Comparison of ENCODE assay signal across 7 mouse cellular contexts in the genomic region with DNA sequence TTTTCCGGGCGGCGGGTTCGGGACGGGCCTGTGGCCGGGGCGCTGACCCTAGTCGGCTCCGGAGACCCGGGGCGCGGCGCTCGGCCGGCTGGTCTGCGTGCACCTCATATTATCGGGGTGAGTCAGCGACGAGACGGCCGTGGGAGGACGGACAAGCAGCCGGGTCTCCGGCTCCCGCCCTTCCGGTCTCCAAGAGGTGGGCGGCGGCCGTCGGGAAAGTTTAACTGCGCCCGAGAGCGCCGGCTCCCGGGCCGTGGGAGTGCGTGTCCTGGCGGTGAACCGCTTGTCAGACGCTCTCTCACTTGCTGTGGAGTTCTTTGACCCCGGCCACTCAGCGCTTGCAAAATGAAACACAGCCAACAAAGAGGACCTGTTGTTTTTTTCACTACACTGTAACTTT. TPM values are rescaled to one million over a fixed set of nuclear protein-coding genes. Genes with fewer than 3 reads are reported as not detected.
DNase-seq lines count a peak whose midpoint lies in the region; ATAC-seq and TF ChIP-seq lines count a peak whose summit lies in the region.

No protein-coding gene starts in this region.

- peak overlapping the region; percentile 52 for H3K4me2 ChIP-seq in embryonic facial prominence, embryonic 11.5 days (ENCODE audit: low read depth, low read length)
- H3K4me2 ChIP-seq in heart, embryonic 16.5 days (ENCODE audit: low read depth, low read length): peak overlapping the region; percentile 76

- no peak for TF ChIP-seq CTCF in testis, adult 2 months (IDR thresholded peaks at IDR 0.05; ENCODE audit: control insufficient read depth, insufficient read depth, insufficient replicate concordance, low read depth, low read length)

- ATAC-seq in embryonic facial prominence, embryonic 11.5 days (replicated peaks; ENCODE audit: insufficient number of reproducible peaks, low FRiP score, low TSS enrichment, low read depth): peak; percentile 62
- peak; percentile 49 for ATAC-seq in heart, embryonic 16.5 days (replicated peaks; ENCODE audit: extremely low read depth, insufficient read depth, low FRiP score)
- peak; percentile 40 for ATAC-seq in megakaryocyte-erythroid progenitor cell, adult 5-6 weeks (replicated peaks; ENCODE audit: low FRiP score, low TSS enrichment, poor library complexity, severe bottlenecking)

- peak; percentile 65 for DNase-seq in 416B (ENCODE audit: low read depth)
- DNase-seq in ES-E14 (ENCODE audit: low read depth, low spot score): no peak
- DNase-seq in embryonic facial prominence, embryonic 11.5 days (ENCODE audit: low spot score): peak; percentile 58
- peak; percentile 45 for DNase-seq in large intestine, adult 2 months (ENCODE audit: low read depth, low spot score)

- H3K4me1 ChIP-seq in ES-E14 (ENCODE audit: control insufficient read depth in 2 of 2, insufficient read depth in 2 of 2, low read length in 2 of 2, poor library complexity in 1 of 2): peaks cover 4 to 6% of the 10 kb centered on the region in 2 experiments; a peak in 3 of 4 replicates
- peaks cover 3% of the 10 kb centered on the region; the same call in 1 of the 2 replicates for H3K4me1 ChIP-seq in embryonic facial prominence, embryonic 11.5 days (ENCODE audit: control insufficient read depth, insufficient read depth, low read length)
- peaks cover 14% of the 10 kb centered on the region for H3K4me1 ChIP-seq in heart, embryonic 16.5 days (ENCODE audit: control insufficient read depth, insufficient read depth, low read length)
- H3K4me1 ChIP-seq in testis, adult 2 months (ENCODE audit: control insufficient read depth, insufficient read depth, low read length): peaks cover 2% of the 10 kb centered on the region

- H3K9me3 ChIP-seq in ES-E14 (ENCODE audit: control insufficient read depth, insufficient read depth, low read depth, low read length): no peaks in the 10 kb centered on the region
- H3K9me3 ChIP-seq in embryonic facial prominence, embryonic 11.5 days (replicated peaks; ENCODE audit: control insufficient read depth, low read length): no peaks in the 10 kb centered on the region
- H3K9me3 ChIP-seq in heart, embryonic 16.5 days (replicated peaks; ENCODE audit: control insufficient read depth, low read length): no peaks in the 10 kb centered on the region

- H3K36me3 ChIP-seq in ES-E14 (ENCODE audit: control insufficient read depth, insufficient read depth, low read length, poor library complexity, severe bottlenecking): no peaks in the 10 kb centered on the region
- no peaks in the 10 kb centered on the region for H3K36me3 ChIP-seq in embryonic facial prominence, embryonic 11.5 days (replicated peaks; ENCODE audit: control insufficient read depth, insufficient read depth, low read depth, low read length)
- H3K36me3 ChIP-seq in heart, embryonic 16.5 days (ENCODE audit: control insufficient read depth, insufficient read depth): peaks cover 6% of the 10 kb centered on the region; the same call in 1 of the 2 replicates
- H3K36me3 ChIP-seq in testis, adult 2 months (ENCODE audit: control insufficient read depth, insufficient read depth, low read length): no peaks in the 10 kb centered on the region

- H3K27ac ChIP-seq in ES-E14 (ENCODE audit: insufficient read depth, low read depth, low read length, poor library complexity, severe bottlenecking): no peak overlapping the region
- H3K27ac ChIP-seq in embryonic facial prominence, embryonic 11.5 days (replicated peaks; ENCODE audit: low read depth, low read length): peak overlapping the region; percentile 59; the same call in 1 of the 2 replicates
- peak overlapping the region; percentile 90 for H3K27ac ChIP-seq in heart, embryonic 16.5 days (ENCODE audit: low read length)
- H3K27ac ChIP-seq in testis, adult 2 months (ENCODE audit: control insufficient read depth, insufficient read depth, low read depth, low read length): peak overlapping the region; percentile 93

- peak overlapping the region; percentile 86 to 94 for H3K4me3 ChIP-seq in ES-E14 (ENCODE audit: insufficient read depth in 1 of 2, low read depth in 1 of 2, low read length in 2 of 2, poor library complexity in 1 of 2, severe bottlenecking in 1 of 2)
- H3K4me3 ChIP-seq in embryonic facial prominence, embryonic 11.5 days (ENCODE audit: low read depth, low read length): peak overlapping the region; percentile 92
- peak overlapping the region; percentile 85 for H3K4me3 ChIP-seq in heart, embryonic 16.5 days (ENCODE audit: low read length)
- peak overlapping the region; percentile 99 for H3K4me3 ChIP-seq in testis, adult 2 months (ENCODE audit: control insufficient read depth, low read depth, low read length)

- in situ Hi-C loops in ES-E14 (cut with MboI; ENCODE audit: low sequenced_read_pairs in 2 of 2, unreplicated experiment in 2 of 2): no loop called here

- H3K27me3 ChIP-seq in embryonic facial prominence, embryonic 11.5 days (ENCODE audit: control insufficient read depth, insufficient read depth, low read length): no peaks in the 10 kb centered on the region
- H3K27me3 ChIP-seq in heart, embryonic 16.5 days (ENCODE audit: control insufficient read depth, insufficient read depth, low read length): no peaks in the 10 kb centered on the region
- H3K27me3 ChIP-seq in testis, adult 2 months (ENCODE audit: control insufficient read depth, insufficient read depth, low read length): no peaks in the 10 kb centered on the region

- TF ChIP-seq POLR2A in testis, adult 2 months (IDR thresholded peaks at IDR 0.05; ENCODE audit: control insufficient read depth, low read depth, low read length): no peak

- H3K9ac ChIP-seq in ES-E14 (ENCODE audit: insufficient read depth, low read depth, low read length, poor library complexity, severe bottlenecking): peak overlapping the region; percentile 89
- peak overlapping the region; percentile 68 for H3K9ac ChIP-seq in embryonic facial prominence, embryonic 11.5 days (replicated peaks; ENCODE audit: low read length)
- H3K9ac ChIP-seq in heart, embryonic 16.5 days (ENCODE audit: low read length): peak overlapping the region; percentile 71

- WGBS in embryonic facial prominence, embryonic 11.5 days: under 1% methylated on average over 38 of the region's 42 CpGs
- under 1% methylated on average over 42 of the region's 42 CpGs for WGBS in heart, embryonic 16.5 days
- WGBS in large intestine, adult 2 months: under 1% methylated on average over 42 of the region's 42 CpGs

TF ChIP-seq in ES-E14, 5 proteins besides CTCF, POLR2A, EP300 and RAD21:
- TF ChIP-seq ZC3H11A (IDR thresholded peaks at IDR 0.05; ENCODE audit: borderline replicate concordance, low read depth, low read length): no peak
- no peak for TF ChIP-seq HCFC1 (IDR thresholded peaks at IDR 0.05; ENCODE audit: borderline replicate concordance, insufficient read depth, low read length)
- TF ChIP-seq ZNF384 (IDR thresholded peaks at IDR 0.05; ENCODE audit: low read depth, low read length): no peak
- no peak for TF ChIP-seq MAFK (IDR thresholded peaks at IDR 0.05; ENCODE audit: insufficient read depth, low read depth, low read length)
- TF ChIP-seq CHD2 (IDR thresholded peaks at IDR 0.05; ENCODE audit: low read depth, low read length): no peak

RNA-seq across cellular contexts. Expression of gene Coq10b, which starts 0.4 kb away (rescaled TPM):
- total RNA-seq in ES-E14 (2012; rRNA removed): 10.8 and 20.4 TPM in 2 replicates
- 25.4 and 27.7 TPM in 2 replicates for polyA plus RNA-seq in embryonic facial prominence, embryonic 11.5 days (2014; fragmentation: Nextera tagmentation; extraction: Ambion mirVana)
- polyA plus RNA-seq in heart, embryonic 16.5 days (2015; fragmentation: Nextera tagmentation; extraction: Ambion mirVana): 18.7 and 20.3 TPM in 2 replicates
- polyA plus RNA-seq in large intestine, adult 2 months (2012; rRNA removed): 7.8 and 10.2 TPM in 2 replicates
- 10.8 and 15.6 TPM in 2 replicates for total RNA-seq in megakaryocyte-erythroid progenitor cell, adult 5-6 weeks (2014; fragmentation: Nextera tagmentation)
- total RNA-seq in megakaryocyte-erythroid progenitor cell, adult 5-6 weeks (2017): 15.7 and 29.5 TPM in 2 replicates
- 16.0 and 20.5 TPM in 2 replicates for polyA plus RNA-seq in testis, adult 2 months (2012; rRNA removed)

RNA-seq across cellular contexts. Expression of gene Sf3b1, which starts 25.7 kb away (rescaled TPM):
- total RNA-seq in ES-E14 (2012; rRNA removed): 139 and 164 TPM in 2 replicates
- polyA plus RNA-seq in embryonic facial prominence, embryonic 11.5 days (2014; fragmentation: Nextera tagmentation; extraction: Ambion mirVana): 366 and 398 TPM in 2 replicates
- polyA plus RNA-seq in heart, embryonic 16.5 days (2015; fragmentation: Nextera tagmentation; extraction: Ambion mirVana): 194 and 202 TPM in 2 replicates
- polyA plus RNA-seq in large intestine, adult 2 months (2012; rRNA removed): 29.4 and 42.6 TPM in 2 replicates
- total RNA-seq in megakaryocyte-erythroid progenitor cell, adult 5-6 weeks (2014; fragmentation: Nextera tagmentation): 192 and 240 TPM in 2 replicates
- 311 and 350 TPM in 2 replicates for total RNA-seq in megakaryocyte-erythroid progenitor cell, adult 5-6 weeks (2017)
- polyA plus RNA-seq in testis, adult 2 months (2012; rRNA removed): 22.3 and 27.6 TPM in 2 replicates

RNA-seq across cellular contexts. Expression of gene Hspe1, which starts 34.9 kb away (rescaled TPM):
- 592 and 697 TPM in 2 replicates for total RNA-seq in ES-E14 (2012; rRNA removed)
- polyA plus RNA-seq in embryonic facial prominence, embryonic 11.5 days (2014; fragmentation: Nextera tagmentation; extraction: Ambion mirVana): 524 and 599 TPM in 2 replicates
- 276 and 289 TPM in 2 replicates for polyA plus RNA-seq in heart, embryonic 16.5 days (2015; fragmentation: Nextera tagmentation; extraction: Ambion mirVana)
- 30.4 and 31.1 TPM in 2 replicates for polyA plus RNA-seq in large intestine, adult 2 months (2012; rRNA removed)
- 836 and 866 TPM in 2 replicates for total RNA-seq in megakaryocyte-erythroid progenitor cell, adult 5-6 weeks (2014; fragmentation: Nextera tagmentation)
- total RNA-seq in megakaryocyte-erythroid progenitor cell, adult 5-6 weeks (2017): 921 and 969 TPM in 2 replicates
- polyA plus RNA-seq in testis, adult 2 months (2012; rRNA removed): 15.7 and 17.2 TPM in 2 replicates

RNA-seq across cellular contexts. Expression of gene Hspd1, which starts 35.0 kb away (rescaled TPM):
- 591 and 762 TPM in 2 replicates for total RNA-seq in ES-E14 (2012; rRNA removed)
- polyA plus RNA-seq in embryonic facial prominence, embryonic 11.5 days (2014; fragmentation: Nextera tagmentation; extraction: Ambion mirVana): 424 and 463 TPM in 2 replicates
- polyA plus RNA-seq in heart, embryonic 16.5 days (2015; fragmentation: Nextera tagmentation; extraction: Ambion mirVana): 491 and 512 TPM in 2 replicates
- polyA plus RNA-seq in large intestine, adult 2 months (2012; rRNA removed): 38.9 and 39.7 TPM in 2 replicates
- 526 and 530 TPM in 2 replicates for total RNA-seq in megakaryocyte-erythroid progenitor cell, adult 5-6 weeks (2014; fragmentation: Nextera tagmentation)
- 929 and 1,055 TPM in 2 replicates for total RNA-seq in megakaryocyte-erythroid progenitor cell, adult 5-6 weeks (2017)
- polyA plus RNA-seq in testis, adult 2 months (2012; rRNA removed): 10.3 and 12.8 TPM in 2 replicates
